Mouse (Mus musculus) small intestine, adult 2 months (tissue): ENCODE results near the gene Tmem79. TPM values are rescaled to one million over a fixed set of nuclear protein-coding genes. Genes with fewer than 3 reads are reported as not detected.
"Not testable (repeated sequence)": the region's sequence is repeated elsewhere in the genome, so short reads cannot be mapped to it uniquely, and the experiment has no call there.

Source experiments
- H3K27ac ChIP-seq: fragments of 200-500 bp; 2 replicates; pipeline ENCODE4 v1.5.1; 2012; ENCODE audit warnings: low read depth, low read length, control low read depth, inconsistent platforms; ENCODE audit not compliant: insufficient read depth
- H3K27me3 ChIP-seq: fragments of 200-500 bp; 2 replicates; pipeline ENCODE4 v1.6.1; 2012; ENCODE audit warnings: mild to moderate bottlenecking, moderate library complexity, low read length, inconsistent platforms; ENCODE audit not compliant: control insufficient read depth, insufficient read depth
- H3K36me3 ChIP-seq: fragments of 200-500 bp; 2 replicates; pipeline ENCODE4 v1.6.1; 2012; ENCODE audit warnings: mild to moderate bottlenecking, low read length, control low read depth, inconsistent platforms; ENCODE audit not compliant: control insufficient read depth, insufficient read depth
- H3K4me1 ChIP-seq: fragments of 200-500 bp; 2 replicates; pipeline ENCODE4 v1.6.1; 2012; ENCODE audit warnings: low read length, inconsistent platforms, mixed read lengths; ENCODE audit not compliant: control insufficient read depth, insufficient read depth, insufficient read length
- H3K4me3 ChIP-seq: fragments of 200-500 bp; 2 replicates; pipeline ENCODE4 v1.5.1; 2012; ENCODE audit warnings: low read depth, mild to moderate bottlenecking, control low read depth, inconsistent platforms, low read length, moderate library complexity
- CTCF ChIP-seq: fragments of 200-500 bp; IDR thresholded peaks from 2 replicates; pipeline ENCODE4 v1.5.1; 2012; ENCODE audit warnings: low read depth, mild to moderate bottlenecking, control low read depth, inconsistent platforms, low read length, moderate library complexity, mixed read lengths; ENCODE audit not compliant: insufficient replicate concordance, insufficient read length; ENCODE audit errors: extremely low read depth
- POLR2A ChIP-seq: fragments of 200-500 bp; IDR thresholded peaks from 2 replicates; pipeline ENCODE4 v1.6.1; 2012; ENCODE audit warnings: low read depth, mild to moderate bottlenecking, control low read depth, inconsistent platforms, low read length, moderate library complexity
- WGBS: fragments of 180-500 bp; shearing (Covaris S2); methylation state at CpG from one replicate; pipeline ENCODE4 v1.1.7; 2018; 5-methylcytosine and 5-hydroxymethylcytosine counted together
- polyA plus RNA-seq: library from polyadenylated mRNA; depleted of rRNA; stranded (reverse); fragments of >200 nt; gene quantifications from 2 replicates; pipeline ENCODE4 v1.2.3, GENCODE M21; 2012

Gene Tmem79
- polyA plus RNA-seq, 1 experiment = 47.1 TPM

- H3K36me3 ChIP-seq, H3K27ac ChIP-seq, H3K4me1 ChIP-seq, H3K4me3 ChIP-seq, H3K27me3 ChIP-seq: not testable (repeated sequence)
- 6% methylated on average over 22 of the region's 22 CpGs for WGBS
These were observed 31.0 kb upstream of the Tmem79 start for GRCm38 (mm10) chr3:88366830-88367428.

GRCm38 (mm10) chr3:88365705-88366361, 29.9 kb upstream of the Tmem79 start:
- WGBS = 59% methylated on average over 34 of the region's 34 CpGs
- H3K4me1 ChIP-seq = peaks cover 3% of the 10 kb centered on the region; the same call in 1 of the 2 replicates

GRCm38 (mm10) chr3:88364337-88364736, 28.4 kb upstream of the Tmem79 start, which contains the start of gene Paqr6:
TSS of gene Paqr6 (plus strand) at chr3:88364584.
- WGBS = 8% methylated on average over 16 of the region's 16 CpGs
- H3K36me3 ChIP-seq = peaks cover 28% of the 10 kb centered on the region
- H3K27me3 ChIP-seq = 0 out of 2 replicates have a peak, but pooled peaks cover 5% of the 10 kb centered on the region
- H3K4me1 ChIP-seq = peaks cover 3% of the 10 kb centered on the region; the same call in 1 of the 2 replicates
- no peak within 1 kb of the TSS for H3K27ac ChIP-seq
- TF ChIP-seq POLR2A = no peak
- no peak for TF ChIP-seq CTCF
- peak within 1 kb of the TSS; percentile 4; the same call in 1 of the 2 replicates for H3K4me3 ChIP-seq

More at GRCm38 (mm10) chr3:88365705-88366361, 29.9 kb upstream of the Tmem79 start:
- no peak overlapping the region for H3K4me3 ChIP-seq
- TF ChIP-seq POLR2A = no peak
- H3K27me3 ChIP-seq = 0 out of 2 replicates have a peak, but pooled peaks cover 5% of the 10 kb centered on the region
- peaks cover 14% of the 10 kb centered on the region for H3K36me3 ChIP-seq
- H3K27ac ChIP-seq = no peak overlapping the region

GRCm38 (mm10) chr3:88363700-88364099, 27.8 kb upstream of the Tmem79 start:
- 34% methylated on average over 4 of the region's 4 CpGs for WGBS
- Histone ChIP-seq H3K4me3 (no peak overlapping the region), H3K4me1 (peaks cover 3% of the 10 kb centered on the region; the same call in 1 of the 2 replicates), H3K36me3 (peaks cover 34% of the 10 kb centered on the region), H3K27me3 (0 out of 2 replicates have a peak, but pooled peaks cover 5% of the 10 kb centered on the region), H3K27ac (no peak overlapping the region)
- no peak for TF ChIP-seq POLR2A
- no peak for TF ChIP-seq CTCF

GRCm38 (mm10) chr3:88361612-88362313, 25.8 kb upstream of the Tmem79 start:
- TF ChIP-seq POLR2A (no peak), CTCF (no peak)
- peaks cover 3% of the 10 kb centered on the region; the same call in 1 of the 2 replicates for H3K4me1 ChIP-seq
- H3K4me3 ChIP-seq = no peak overlapping the region
- H3K36me3 ChIP-seq = peaks cover 51% of the 10 kb centered on the region
- H3K27ac ChIP-seq = no peak overlapping the region
- H3K27me3 ChIP-seq = 0 out of 2 replicates have a peak, but pooled peaks cover 5% of the 10 kb centered on the region
- 89% methylated on average over 2 of the region's 2 CpGs for WGBS

- TF ChIP-seq CTCF (no peak), POLR2A (no peak)
- Histone ChIP-seq H3K36me3 (peaks cover 58% of the 10 kb centered on the region), H3K27ac (no peak overlapping the region), H3K27me3 (0 out of 2 replicates have a peak, but pooled peaks cover 4% of the 10 kb centered on the region), H3K4me1 (peaks cover 3% of the 10 kb centered on the region; the same call in 1 of the 2 replicates), H3K4me3 (no peak overlapping the region)
- 76% methylated on average over 6 of the region's 6 CpGs for WGBS
These were observed 25.1 kb upstream of the Tmem79 start for GRCm38 (mm10) chr3:88361096-88361495.

- 78% methylated on average over 3 of the region's 3 CpGs for WGBS
- TF ChIP-seq POLR2A (no peak), CTCF (no peak)
- Histone ChIP-seq H3K27me3 (0 out of 2 replicates have a peak, but pooled peaks cover 2% of the 10 kb centered on the region), H3K4me3 (no peak overlapping the region), H3K36me3 (peaks cover 68% of the 10 kb centered on the region), H3K4me1 (peaks cover 3% of the 10 kb centered on the region; the same call in 1 of the 2 replicates), H3K27ac (no peak overlapping the region)
These were observed 24.0 kb upstream of the Tmem79 start for GRCm38 (mm10) chr3:88359989-88360388.
